Mouse (Mus musculus) bone marrow, adult 2 months (tissue): Measurements from ENCODE around the gene Cyp2b10. TPM values are rescaled to one million over a fixed set of nuclear protein-coding genes. Genes with fewer than 3 reads are reported as not detected.

ENCODE experiments used
- H3K27ac ChIP-seq: fragments of 200-500 bp; 2 replicates; pipeline ENCODE4 v1.5.1; 2012; ENCODE audit warnings: low read depth, mild to moderate bottlenecking, control low read depth, inconsistent platforms, low read length; ENCODE audit not compliant: control insufficient read depth, poor library complexity, insufficient read depth
- H3K4me1 ChIP-seq: fragments of 200-500 bp; 2 replicates; pipeline ENCODE4 v1.6.1; 2011; ENCODE audit warnings: low read length; ENCODE audit not compliant: control insufficient read depth, insufficient read depth
- H3K4me3 ChIP-seq: fragments of 200-500 bp; replicated peaks from 2 replicates; pipeline ENCODE3; 2011; ENCODE audit warnings: mild to moderate bottlenecking, low read depth, low read length, control low read depth; ENCODE audit not compliant: control insufficient read depth
- CTCF ChIP-seq: fragments of 200-500 bp; IDR thresholded peaks from 2 replicates; pipeline ENCODE4 v1.5.1; 2011; ENCODE audit warnings: low read length, control low read depth; ENCODE audit not compliant: control insufficient read depth, insufficient read depth
- POLR2A ChIP-seq: fragments of 200-500 bp; IDR thresholded peaks from 2 replicates; pipeline ENCODE4 v1.6.1; 2011; ENCODE audit warnings: low read depth, mild to moderate bottlenecking, control low read depth, low read length, borderline replicate concordance; ENCODE audit not compliant: control insufficient read depth
- WGBS: fragments of 180-500 bp; shearing (Covaris S2); methylation state at CpG from one replicate; pipeline ENCODE4 v1.1.7; 2018; 5-methylcytosine and 5-hydroxymethylcytosine counted together
- polyA plus RNA-seq: library from polyadenylated mRNA; stranded (reverse); fragments of >200 nt; gene quantifications from 2 replicates; pipeline ENCODE4 v1.2.4, GENCODE M21; 2011; ENCODE audit warnings: low replicate concordance; ENCODE audit not compliant: missing spikeins, insufficient read depth, insufficient read length

Gene Cyp2b10
- polyA plus RNA-seq, 1 experiment: 1.4 TPM

DNA sequence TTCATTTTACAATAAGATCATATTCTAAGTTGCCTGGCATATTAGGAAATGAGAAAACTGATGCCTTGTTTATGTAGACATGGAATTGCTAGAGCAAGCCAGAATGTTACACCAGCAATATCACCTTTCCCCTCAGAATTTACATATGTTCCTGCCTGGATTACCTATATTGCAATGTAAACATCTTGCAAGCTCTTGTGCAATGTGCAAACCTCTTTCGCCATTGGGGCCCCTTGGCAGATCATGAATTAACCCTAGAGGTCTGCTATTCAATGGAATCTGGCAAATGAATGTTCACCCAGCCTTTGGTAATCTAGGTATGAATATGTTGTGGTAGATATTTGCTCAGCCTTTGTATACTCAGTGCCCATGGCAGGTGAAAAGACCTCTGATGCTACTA lies 47.9 kb downstream of the Cyp2b10 start:
- H3K27ac ChIP-seq: no peak overlapping the region
- TF ChIP-seq POLR2A (no peak), CTCF (no peak)
- WGBS: 59% methylated on average over 1 of the region's 1 CpGs

More for the DNA sequence above, 47.9 kb downstream of the Cyp2b10 start:
- no peak overlapping the region for H3K4me3 ChIP-seq
- no peaks in the 10 kb centered on the region for H3K4me1 ChIP-seq

Other genes starting within 250 kb of the Cyp2b10 start
- 26.3 and 36.1 TPM in 2 replicates for gene Bckdha, start 238.6 kb upstream of the Cyp2b10 start, polyA plus RNA-seq
- 21.7 and 39.8 TPM in 2 replicates for gene Exosc5, start 238.5 kb upstream of the Cyp2b10 start, polyA plus RNA-seq
- 2.9 TPM in 1 of 2 replicates, not detected in the other for gene Tmem91, start 222.5 kb upstream of the Cyp2b10 start, polyA plus RNA-seq
- 19.1 and 40.8 TPM in 2 replicates for gene B9d2, start 216.8 kb upstream of the Cyp2b10 start, polyA plus RNA-seq
- 53.9 and 75.5 TPM in 2 replicates for gene Tgfb1, start 210.6 kb upstream of the Cyp2b10 start, polyA plus RNA-seq
- gene Ccdc97, start 178.5 kb upstream of the Cyp2b10 start, polyA plus RNA-seq: 33.4 and 65.4 TPM in 2 replicates
- 74.6 and 75.3 TPM in 2 replicates for gene Hnrnpul1, start 142.9 kb upstream of the Cyp2b10 start, polyA plus RNA-seq
- 20.4 and 37.6 TPM in 2 replicates for gene Axl, start 108.9 kb upstream of the Cyp2b10 start, polyA plus RNA-seq
- gene Cyp2s1, start 80.7 kb upstream of the Cyp2b10 start, polyA plus RNA-seq: not detected in 2 replicates
- not detected in 2 replicates for gene Cyp2b13, start 163.9 kb downstream of the Cyp2b10 start, polyA plus RNA-seq